Mouse (Mus musculus): ENCODE measurements around the gene Prkg1.

- TF ChIP-seq CTCF (IDR thresholded peaks at IDR 0.05; ENCODE audit: low read depth) (no peak), EP300 (IDR thresholded peaks at IDR 0.05; ENCODE audit: low read depth) (no peak)
Measured at GRCm38 (mm10) chr19:31232410-31232809, 532.4 kb downstream of the Prkg1 start.
